Comparison of ENCODE assay signal across 10 mouse cellular contexts in the genomic region with DNA sequence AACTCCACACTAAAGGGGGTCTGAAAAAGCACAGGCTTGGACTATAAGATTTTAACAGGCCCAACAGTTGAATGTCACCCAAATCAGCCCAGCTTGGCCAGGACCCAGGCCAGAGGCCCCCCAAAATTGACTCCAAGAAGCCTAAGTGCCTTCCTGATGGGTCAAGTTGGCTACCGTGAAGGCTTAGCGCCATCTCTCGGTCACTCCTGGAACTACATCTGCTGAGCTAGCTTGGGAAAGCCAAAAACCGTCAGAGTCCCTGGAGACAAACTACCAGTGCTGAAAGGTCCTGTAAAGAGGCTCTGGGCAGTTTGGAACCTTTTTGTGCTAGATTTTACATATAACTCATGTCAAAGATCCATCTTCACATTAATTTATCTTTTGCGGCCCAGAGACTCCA. TPM values are rescaled to one million over a fixed set of nuclear protein-coding genes. Genes with fewer than 3 reads are reported as not detected.
DNase-seq lines count a peak whose midpoint lies in the region; ATAC-seq and TF ChIP-seq lines count a peak whose summit lies in the region.
"Had no signal": no experiment of that assay in that cellular context is flagged by ENCODE, and none has a peak within 500 bp of the region (broad histone marks: within the 10 kb centered on the region; RNA-seq: fewer than 3 reads in every experiment).

No protein-coding gene starts in this region.

- no peak for ATAC-seq in forebrain, embryonic 13.5 days
- no peak for ATAC-seq in lung, postnatal 0 days
- ATAC-seq in stomach, postnatal 0 days (ENCODE audit: low FRiP score, low TSS enrichment), result no peak

- H3K4me3 ChIP-seq in forebrain, embryonic 10.5 days, result no peak overlapping the region
- H3K4me3 ChIP-seq in forebrain, embryonic 13.5 days, result no peak overlapping the region
- no peak overlapping the region for H3K4me3 ChIP-seq in embryonic facial prominence, embryonic 10.5 days
- H3K4me3 ChIP-seq in lung, postnatal 0 days (ENCODE audit: low read depth, low read length), result no peak overlapping the region
- no peak overlapping the region for H3K4me3 ChIP-seq in stomach, postnatal 0 days (ENCODE audit: low read depth, low read length)
- H3K4me3 ChIP-seq: liver, embryonic 13.5 days had no signal

- H3K4me1 ChIP-seq in forebrain, embryonic 10.5 days, result peaks cover 24% of the 10 kb centered on the region
- peaks cover 23% of the 10 kb centered on the region for H3K4me1 ChIP-seq in forebrain, embryonic 13.5 days
- H3K4me1 ChIP-seq in embryonic facial prominence, embryonic 10.5 days, result peaks cover 19% of the 10 kb centered on the region
- no peaks in the 10 kb centered on the region for H3K4me1 ChIP-seq in lung, postnatal 0 days (ENCODE audit: insufficient read depth, low read depth, low read length)
- H3K4me1 ChIP-seq in stomach, postnatal 0 days (replicated peaks; ENCODE audit: control insufficient read depth, insufficient read depth), result no peaks in the 10 kb centered on the region
- H3K4me1 ChIP-seq: liver, embryonic 13.5 days had no signal

- no peak overlapping the region for H3K9ac ChIP-seq in forebrain, embryonic 13.5 days
- H3K9ac ChIP-seq in lung, postnatal 0 days (replicated peaks; ENCODE audit: low read depth), result no peak overlapping the region
- H3K9ac ChIP-seq in stomach, postnatal 0 days (ENCODE audit: low read length), result no peak overlapping the region
- H3K9ac ChIP-seq: liver, embryonic 13.5 days had no signal

- TF ChIP-seq EP300 in lung, postnatal 0 days (IDR thresholded peaks at IDR 0.05), result no peak
- TF ChIP-seq EP300 in stomach, postnatal 0 days (optimal IDR thresholded peaks at IDR 0.05), result no peak

- peak; percentile 92 for TF ChIP-seq CTCF in lung, postnatal 0 days (IDR thresholded peaks at IDR 0.05)
- peak; percentile 93 for TF ChIP-seq CTCF in stomach, postnatal 0 days (IDR thresholded peaks at IDR 0.05; ENCODE audit: low read depth)

- peaks cover 45% of the 10 kb centered on the region for H3K27me3 ChIP-seq in forebrain, embryonic 10.5 days (ENCODE audit: poor library complexity, severe bottlenecking)
- H3K27me3 ChIP-seq in forebrain, embryonic 13.5 days, result peaks cover 27% of the 10 kb centered on the region
- peaks cover 48% of the 10 kb centered on the region for H3K27me3 ChIP-seq in embryonic facial prominence, embryonic 10.5 days (replicated peaks; ENCODE audit: low read depth, poor library complexity, severe bottlenecking)
- H3K27me3 ChIP-seq in lung, postnatal 0 days (replicated peaks; ENCODE audit: insufficient read depth, low read length), result peaks cover 9% of the 10 kb centered on the region
- H3K27me3 ChIP-seq in stomach, postnatal 0 days (ENCODE audit: control insufficient read depth, insufficient read depth, low read length), result no peaks in the 10 kb centered on the region; the same call in 1 of the 2 replicates

- H3K9me3 ChIP-seq in forebrain, embryonic 10.5 days, result 0 out of 2 replicates have a peak, but pooled peaks cover 3% of the 10 kb centered on the region
- H3K9me3 ChIP-seq in forebrain, embryonic 13.5 days (replicated peaks), result no peaks in the 10 kb centered on the region; the same call in none of the 2 replicates
- H3K9me3 ChIP-seq in embryonic facial prominence, embryonic 10.5 days, result peaks cover 7% of the 10 kb centered on the region; the same call in 1 of the 2 replicates
- no peaks in the 10 kb centered on the region for H3K9me3 ChIP-seq in lung, postnatal 0 days (ENCODE audit: low read length)
- no peaks in the 10 kb centered on the region for H3K9me3 ChIP-seq in stomach, postnatal 0 days (ENCODE audit: control insufficient read depth, low read length)
- H3K9me3 ChIP-seq: liver, embryonic 13.5 days had no signal

- H3K36me3 ChIP-seq in forebrain, embryonic 10.5 days (replicated peaks), result no peaks in the 10 kb centered on the region
- H3K36me3 ChIP-seq in forebrain, embryonic 13.5 days (ENCODE audit: poor library complexity, severe bottlenecking), result no peaks in the 10 kb centered on the region
- H3K36me3 ChIP-seq in embryonic facial prominence, embryonic 10.5 days (replicated peaks), result no peaks in the 10 kb centered on the region
- H3K36me3 ChIP-seq in lung, postnatal 0 days (ENCODE audit: insufficient read depth, low read length), result no peaks in the 10 kb centered on the region
- H3K36me3 ChIP-seq in stomach, postnatal 0 days (ENCODE audit: control insufficient read depth, insufficient read depth, low read length), result no peaks in the 10 kb centered on the region
- H3K36me3 ChIP-seq: G1E; liver, embryonic 13.5 days had no signal

- peak; percentile 78 for DNase-seq in forebrain, embryonic 10.5 days (ENCODE audit: extremely low spot score, low spot score)
- peak; percentile 64 for DNase-seq in 3T3-L1 (ENCODE audit: low read depth, low spot score)
- peak; percentile 74 for DNase-seq in adrenal gland, postnatal 25 days
- DNase-seq in embryonic facial prominence, embryonic 10.5 days (ENCODE audit: low spot score), result peak; percentile 79
- DNase-seq in kidney, postnatal 36 days, result peak; percentile 53 to 87
- peak; percentile 50 for DNase-seq in lung, postnatal 0 days (ENCODE audit: low spot score)
- peak; percentile 77 for DNase-seq in stomach, postnatal 0 days (ENCODE audit: low spot score)
- DNase-seq: liver, embryonic 13.5 days had no signal

- no peak overlapping the region for H3K27ac ChIP-seq in forebrain, embryonic 10.5 days
- no peak overlapping the region for H3K27ac ChIP-seq in forebrain, embryonic 13.5 days
- H3K27ac ChIP-seq in embryonic facial prominence, embryonic 10.5 days (replicated peaks), result no peak overlapping the region
- H3K27ac ChIP-seq in lung, postnatal 0 days (ENCODE audit: low read length), result no peak overlapping the region
- no peak overlapping the region for H3K27ac ChIP-seq in stomach, postnatal 0 days (replicated peaks)
- H3K27ac ChIP-seq: liver, embryonic 13.5 days had no signal

- H3K4me2 ChIP-seq in forebrain, embryonic 13.5 days, result no peak overlapping the region
- no peak overlapping the region for H3K4me2 ChIP-seq in lung, postnatal 0 days (replicated peaks; ENCODE audit: low read depth, low read length)
- no peak overlapping the region for H3K4me2 ChIP-seq in stomach, postnatal 0 days (replicated peaks; ENCODE audit: low read depth)
- H3K4me2 ChIP-seq: liver, embryonic 13.5 days had no signal

- 13% methylated on average over 5 of the region's 5 CpGs for WGBS in forebrain, embryonic 10.5 days
- 16% methylated on average over 5 of the region's 5 CpGs for WGBS in forebrain, embryonic 13.5 days
- WGBS in embryonic facial prominence, embryonic 10.5 days, result 10% methylated on average over 5 of the region's 5 CpGs
- WGBS in lung, postnatal 0 days, result 6% methylated on average over 5 of the region's 5 CpGs
- whole genome bisulfite sequencing in stomach, postnatal 0 days, result 7% methylated on average over 5 of the region's 5 CpGs

RNA-seq across cellular contexts. Expression of a gene that starts 56.1 kb away (rescaled TPM):
- polyA plus RNA-seq in forebrain, embryonic 10.5 days (2016; fragmentation: Nextera tagmentation; extraction: Ambion mirVana), result 0.07 and 0.09 TPM in 2 replicates
- 1.7 TPM in 2 replicates for polyA plus RNA-seq in forebrain, embryonic 13.5 days (2015; fragmentation: Nextera tagmentation; extraction: Ambion mirVana)
- total RNA-seq in adrenal gland, postnatal 25 days (2021), result 0.19 and 0.21 TPM in 2 replicates
- 0.25 and 0.32 TPM in 2 replicates for polyA plus RNA-seq in embryonic facial prominence, embryonic 10.5 days (2016; fragmentation: Nextera tagmentation; extraction: Ambion mirVana)
- 0.02 and 0.05 TPM in 2 replicates for polyA plus RNA-seq in lung, postnatal 0 days (2015; fragmentation: Nextera tagmentation; extraction: Ambion mirVana)
- polyA plus RNA-seq in stomach, postnatal 0 days (2015; fragmentation: Nextera tagmentation; extraction: Ambion mirVana), result 1.2 TPM in 2 replicates
- polyA plus RNA-seq: G1E; liver, embryonic 13.5 days had no signal
